Mouse (Mus musculus): ENCODE measurements around the gene Rad50.

Rad50 gene

GRCm38 (mm10) chr11:53632122-53632733 lies 74.9 kb downstream of the Rad50 start:
- no peak for DNase-seq

- DNase-seq = peak in 1 of 2 experiments; percentile 69
Measured at GRCm38 (mm10) chr11:53627859-53628258, 79.3 kb downstream of the Rad50 start.

GRCm38 (mm10) chr11:53626802-53627373 lies 80.2 kb downstream of the Rad50 start:
- no peak for DNase-seq

GRCm38 (mm10) chr11:53624124-53624523 lies 83.0 kb downstream of the Rad50 start:
- no peak for DNase-seq

- no peak for DNase-seq
Measured at GRCm38 (mm10) chr11:53623573-53623972, 83.5 kb downstream of the Rad50 start.

- no peak for DNase-seq
Measured at GRCm38 (mm10) chr11:53622440-53622806, 84.7 kb downstream of the Rad50 start.

- no peak for DNase-seq
Measured at GRCm38 (mm10) chr11:53621582-53622439, 85.3 kb downstream of the Rad50 start.

- DNase-seq = no peak
Measured at GRCm38 (mm10) chr11:53620094-53620493, 87.0 kb downstream of the Rad50 start.

- DNase-seq = no peak
Measured at GRCm38 (mm10) chr11:53619428-53619827, 87.7 kb downstream of the Rad50 start.

- no peak for DNase-seq
Measured at GRCm38 (mm10) chr11:53618619-53619198, 88.4 kb downstream of the Rad50 start, which contains the start of gene Il4. TSS of gene Il4 (minus strand) at chr11:53618669.

- DNase-seq = no peak
Measured at GRCm38 (mm10) chr11:53617562-53618109, 89.5 kb downstream of the Rad50 start.

GRCm38 (mm10) chr11:53616748-53617558 lies 90.2 kb downstream of the Rad50 start:
- no peak for DNase-seq

- DNase-seq = no peak
Measured at GRCm38 (mm10) chr11:53615575-53615974, 91.5 kb downstream of the Rad50 start.

GRCm38 (mm10) chr11:53615172-53615571 lies 91.9 kb downstream of the Rad50 start:
- DNase-seq = no peak

- no peak for DNase-seq
Measured at GRCm38 (mm10) chr11:53609672-53610071, 97.4 kb downstream of the Rad50 start.

GRCm38 (mm10) chr11:53609231-53609630 lies 97.9 kb downstream of the Rad50 start:
- no peak for DNase-seq

GRCm38 (mm10) chr11:53605609-53606008 lies 101.5 kb downstream of the Rad50 start:
- DNase-seq = no peak

GRCm38 (mm10) chr11:53604983-53605382 lies 102.1 kb downstream of the Rad50 start:
- DNase-seq = no peak
